Mouse (Mus musculus) liver, embryonic 14.5 days (tissue): Measurements from ENCODE around the gene Poc5.

ENCODE experiments used
- CTCF ChIP-seq: IDR thresholded peaks from 2 replicates; pipeline ENCODE4 v1.5.1; 2016; ENCODE audit warnings: antibody characterized with exemption, low read depth, control low read depth
- EP300 ChIP-seq: IDR thresholded peaks from 2 replicates; pipeline ENCODE4 v1.6.1; 2016; ENCODE audit warnings: antibody characterized with exemption, low read depth

DNA sequence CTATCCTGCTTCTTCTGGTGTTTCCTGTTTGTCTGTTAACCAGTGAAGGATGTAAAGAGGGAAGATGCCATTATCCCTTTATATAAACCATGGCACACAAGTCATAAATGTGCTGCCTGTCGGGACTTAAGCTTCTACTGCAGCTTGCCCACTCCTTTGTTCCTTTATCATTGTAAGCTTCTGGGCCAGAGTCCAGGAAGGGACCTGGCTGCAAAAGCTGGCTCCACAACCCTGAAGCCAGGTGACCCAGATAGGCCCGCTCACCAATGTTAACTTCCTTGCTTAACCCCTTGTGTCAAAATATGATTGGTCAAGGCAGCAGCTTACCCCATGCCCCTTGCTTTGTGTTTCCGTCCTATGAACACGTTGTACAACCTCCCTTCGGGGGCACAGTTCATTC lies 40.4 kb downstream of the Poc5 start:
- TF ChIP-seq CTCF = no peak
- TF ChIP-seq EP300 = no peak
